Mouse (Mus musculus): Measurements from ENCODE around the gene Tubb1.

Tubb1 gene

DNA sequence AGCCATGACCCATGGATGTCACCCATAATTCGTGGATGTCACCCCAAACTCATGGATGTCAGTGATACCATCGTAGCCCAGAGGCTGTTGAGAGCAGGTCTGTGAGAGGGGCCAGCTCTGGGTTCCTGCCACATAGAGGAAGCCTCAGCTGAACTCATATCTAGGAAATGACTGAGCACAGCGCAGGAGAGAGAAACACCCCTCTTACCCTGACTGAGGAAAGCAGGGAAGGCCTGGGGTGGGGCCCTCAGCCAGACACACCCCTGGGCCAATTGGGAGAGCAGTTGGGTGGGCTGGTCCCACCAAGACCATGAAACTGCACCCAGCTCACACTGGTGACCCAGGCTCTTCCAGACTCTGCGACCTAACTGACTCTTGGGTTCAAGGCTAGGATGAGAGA lies at the start of gene Tubb1:
TSS of gene Tubb1 (plus strand) at position 343 of the 400 bp plus-strand sequence.
- in situ Hi-C loops (cut with MboI; ENCODE audit: low pct_unique_long_range_greater_than_20kb in 1 of 2, low sequenced_read_pairs in 2 of 2, unreplicated experiment in 1 of 2): no loop called here

DNA sequence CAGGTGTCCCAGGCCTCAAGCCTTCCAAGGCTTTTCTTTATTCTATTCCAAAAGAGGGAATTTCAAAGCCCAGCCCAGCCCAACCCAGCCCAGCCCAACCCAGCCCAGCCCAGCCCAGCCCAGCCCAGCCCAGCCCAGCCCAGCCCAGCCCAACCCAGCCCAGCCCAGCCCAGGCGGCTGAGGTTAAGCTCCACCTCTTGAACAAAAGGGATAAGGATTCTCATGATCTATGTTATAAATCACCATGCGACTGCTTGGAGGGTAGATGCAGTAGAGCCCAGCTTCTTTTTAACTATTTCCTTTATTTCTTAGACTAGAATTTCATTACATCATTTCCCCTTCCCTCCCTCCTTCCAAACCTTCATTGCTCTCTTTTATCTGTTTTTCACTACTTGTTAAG lies 40.3 kb upstream of the Tubb1 start:
- in situ Hi-C loops (cut with MboI; ENCODE audit: low pct_unique_long_range_greater_than_20kb in 1 of 2, low sequenced_read_pairs in 2 of 2, unreplicated experiment in 1 of 2): no loop called here

DNA sequence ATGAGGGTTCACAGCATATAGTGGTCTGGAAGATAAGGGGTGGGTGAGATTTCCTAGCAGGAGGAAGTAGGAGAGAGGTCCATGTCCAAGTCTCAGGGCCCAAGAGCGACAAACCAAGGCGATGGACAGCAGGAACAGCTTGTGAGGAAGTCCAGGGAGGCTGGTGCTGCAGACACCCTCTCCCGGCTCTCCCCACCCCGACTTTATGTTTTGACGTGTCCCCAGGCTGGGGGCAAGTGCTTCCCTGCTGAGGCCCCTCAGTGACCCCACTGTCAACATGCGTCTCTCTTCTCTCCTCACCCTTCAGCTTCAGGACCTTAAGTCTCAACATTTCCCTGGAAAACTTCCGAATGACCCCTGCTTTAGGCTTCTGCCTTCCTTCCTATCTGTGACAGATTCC lies 37.4 kb upstream of the Tubb1 start:
- in situ Hi-C loops (cut with MboI; ENCODE audit: low pct_unique_long_range_greater_than_20kb in 1 of 2, low sequenced_read_pairs in 2 of 2, unreplicated experiment in 1 of 2): no loop called here

DNA sequence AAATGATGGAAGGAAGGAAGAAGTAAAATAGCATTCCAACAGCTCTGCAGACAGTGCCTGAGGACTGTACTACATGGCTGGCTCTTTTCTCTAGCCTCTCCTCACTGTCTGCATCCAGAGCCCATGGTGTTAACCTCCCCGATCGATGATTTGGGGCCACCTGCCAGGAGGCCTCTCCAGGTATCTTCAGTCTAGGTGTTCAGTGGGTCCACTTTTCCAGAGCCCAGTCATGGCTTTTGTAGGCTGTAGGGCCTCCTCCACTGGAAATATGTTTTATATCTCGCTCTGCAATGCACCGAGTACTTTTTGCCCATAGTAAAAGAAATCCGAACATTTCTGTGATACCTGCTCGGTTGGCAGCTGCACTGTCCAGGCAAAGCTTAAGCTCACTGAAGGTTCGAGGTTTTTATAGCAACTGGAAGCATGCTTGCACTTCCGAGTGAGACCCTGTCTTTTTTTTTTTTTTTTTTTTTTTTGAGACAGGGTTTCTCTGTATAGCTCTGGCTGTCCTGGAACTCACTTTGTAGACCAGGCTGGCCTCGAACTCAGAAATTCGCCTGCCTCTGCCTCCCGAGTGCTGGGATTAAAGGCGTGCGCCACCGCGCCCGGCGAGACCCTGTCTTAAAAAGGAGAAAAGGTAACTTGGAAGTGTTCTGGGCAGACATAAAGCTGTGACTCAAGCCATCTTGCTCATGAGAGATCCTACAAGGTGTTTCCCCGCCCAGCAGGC lies 35.3 kb upstream of the Tubb1 start:
- in situ Hi-C loops (cut with MboI; ENCODE audit: low pct_unique_long_range_greater_than_20kb in 1 of 2, low sequenced_read_pairs in 2 of 2, unreplicated experiment in 1 of 2): no loop called here

DNA sequence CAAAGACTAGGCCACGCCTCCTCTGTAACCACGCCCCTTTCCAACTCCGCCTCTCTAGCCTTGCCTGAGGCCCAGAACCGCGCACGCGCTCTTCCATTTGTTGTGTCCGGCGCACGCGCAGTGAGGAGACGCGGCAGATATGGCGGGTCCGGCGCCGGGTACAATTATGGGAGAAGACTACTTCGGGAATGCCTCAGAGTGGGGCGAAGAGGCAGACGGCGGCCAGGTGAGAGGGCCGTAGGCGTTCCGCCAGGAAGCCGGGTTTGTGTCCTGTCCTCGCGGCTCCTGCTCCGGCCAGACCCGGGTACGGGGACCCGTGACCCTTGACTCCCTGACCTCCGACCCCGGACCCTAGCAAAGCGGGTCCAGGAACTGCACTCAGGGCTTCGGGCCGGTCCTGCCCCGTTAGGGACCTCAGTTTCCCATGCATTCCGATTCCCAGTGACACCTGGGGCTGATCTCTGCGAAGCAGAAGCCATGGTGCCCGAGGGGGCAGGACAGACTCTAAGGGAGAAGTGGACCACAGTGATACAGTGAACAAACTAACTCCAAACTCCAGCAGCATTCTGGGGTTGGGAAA lies 34.7 kb upstream of the Tubb1 start, which contains the start of gene Nelfcd:
TSS of gene Nelfcd (plus strand) at position 74 of the 580 bp plus-strand sequence.
- in situ Hi-C loops (cut with MboI; ENCODE audit: low pct_unique_long_range_greater_than_20kb in 1 of 2, low sequenced_read_pairs in 2 of 2, unreplicated experiment in 1 of 2): no loop called here

DNA sequence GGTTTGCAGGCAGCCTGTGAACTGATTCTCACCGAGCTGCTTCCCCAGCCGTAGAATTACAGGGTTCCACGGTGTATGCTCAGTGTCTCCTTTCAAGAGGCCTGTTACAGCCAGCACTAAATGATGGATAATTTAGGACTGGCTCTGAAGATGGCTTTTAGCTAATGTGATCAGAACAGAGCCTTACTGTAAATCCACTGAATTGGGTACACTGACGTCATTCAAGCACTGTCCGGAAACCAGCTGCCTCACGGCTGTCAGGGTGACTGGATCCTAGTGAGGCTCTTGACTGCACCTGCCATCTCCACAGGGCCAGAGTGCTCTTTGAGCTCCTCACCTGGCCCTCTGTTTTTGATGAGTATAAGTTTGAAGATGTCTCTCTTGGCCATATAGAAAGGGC lies 29.4 kb upstream of the Tubb1 start:
- in situ Hi-C loops (cut with MboI; ENCODE audit: low pct_unique_long_range_greater_than_20kb in 1 of 2, low sequenced_read_pairs in 2 of 2, unreplicated experiment in 1 of 2): no loop called here

DNA sequence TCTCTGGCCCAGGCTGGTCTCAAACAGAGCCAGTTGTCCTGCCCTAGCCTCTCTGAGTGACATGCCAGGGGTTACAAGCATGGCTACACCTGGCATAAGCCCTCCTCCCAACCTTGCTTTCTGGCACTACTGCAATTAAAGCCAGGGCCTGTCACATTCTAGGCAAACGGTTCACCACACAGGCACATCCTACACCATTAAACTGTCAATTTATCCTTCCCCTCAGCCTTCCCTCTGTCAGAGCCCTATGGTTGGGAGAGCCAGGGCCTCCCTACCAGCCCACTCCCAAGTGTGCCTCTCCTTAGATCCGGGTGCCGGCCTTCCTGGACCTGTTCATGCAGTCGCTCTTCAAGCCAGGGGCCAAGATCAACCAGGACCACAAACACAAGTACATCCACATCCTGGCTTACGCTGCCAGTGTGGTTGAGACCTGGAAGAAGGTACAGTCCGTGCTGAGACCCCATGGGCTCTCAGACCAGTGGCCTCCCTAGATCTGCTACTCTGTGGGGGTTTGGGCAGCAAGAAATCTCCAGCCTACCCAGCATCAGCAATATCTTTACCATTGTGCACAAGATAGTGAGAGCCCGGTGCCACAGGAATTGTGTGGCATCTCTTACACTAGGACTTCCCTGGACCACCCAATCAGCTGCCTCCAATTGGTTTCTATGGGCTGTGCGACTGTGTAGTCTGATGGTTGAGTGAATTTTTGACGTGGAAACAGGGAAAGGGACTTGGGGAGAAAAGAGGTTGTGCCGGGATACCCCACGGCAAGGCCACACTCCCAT lies 26.0 kb upstream of the Tubb1 start:
- in situ Hi-C loops (cut with MboI; ENCODE audit: low pct_unique_long_range_greater_than_20kb in 1 of 2, low sequenced_read_pairs in 2 of 2, unreplicated experiment in 1 of 2): no loop called here

DNA sequence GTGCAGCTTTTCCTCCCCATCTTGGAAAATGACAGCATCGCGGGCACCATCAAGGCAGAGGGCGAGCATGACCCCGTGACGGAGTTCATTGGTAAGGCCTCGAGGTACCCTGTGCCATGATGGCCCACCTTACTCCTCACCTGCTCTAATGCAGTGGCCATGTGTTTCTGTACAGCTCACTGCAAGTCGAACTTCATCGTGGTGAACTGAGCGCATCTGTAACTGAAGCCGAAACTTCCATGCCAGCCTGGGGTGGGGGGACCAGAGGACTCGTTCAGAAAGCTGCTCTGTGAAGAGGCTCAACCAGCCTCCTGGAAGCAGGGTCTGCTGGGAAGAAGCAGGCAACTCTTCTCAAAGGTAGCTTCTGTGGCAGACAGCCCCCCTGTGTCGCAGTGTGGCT lies 23.6 kb upstream of the Tubb1 start:
- in situ Hi-C loops (cut with MboI; ENCODE audit: low pct_unique_long_range_greater_than_20kb in 1 of 2, low sequenced_read_pairs in 2 of 2, unreplicated experiment in 1 of 2): no loop called here

DNA sequence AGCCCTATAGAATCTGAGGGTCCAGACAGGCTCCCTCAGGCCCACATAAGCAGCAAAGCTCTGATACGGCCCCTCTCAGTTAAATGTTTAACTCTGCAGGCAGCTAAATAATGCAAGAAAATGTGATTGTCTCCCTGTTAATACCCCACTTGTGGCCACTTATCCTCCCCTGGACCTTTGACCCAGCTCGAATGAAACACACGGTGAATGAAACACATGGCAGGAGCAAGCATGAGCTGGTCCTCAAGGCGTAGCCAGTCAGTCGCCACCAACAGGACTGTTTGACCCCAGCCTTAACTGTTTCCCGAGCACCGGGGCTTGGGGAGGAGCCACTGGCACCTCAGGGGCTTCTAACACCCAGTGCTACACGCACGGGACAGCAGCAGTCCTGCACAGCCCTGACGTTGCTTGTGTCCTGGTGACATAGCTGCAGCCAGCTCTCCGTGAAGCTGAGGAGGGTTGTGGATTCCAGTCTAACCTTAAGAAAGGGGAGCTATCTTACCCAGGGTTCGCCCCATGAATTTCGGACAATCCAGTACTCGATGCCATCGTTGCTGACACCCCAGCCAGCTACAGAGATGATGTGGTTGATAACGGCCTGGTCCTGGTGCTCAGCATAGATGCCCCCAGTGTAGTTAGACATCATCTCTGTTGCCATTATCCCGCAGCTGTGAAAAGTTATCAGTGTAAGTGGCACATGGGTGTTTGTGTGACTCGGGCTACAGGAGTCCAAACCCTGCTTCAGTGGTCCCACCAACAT lies 22.2 kb upstream of the Tubb1 start:
- in situ Hi-C loops (cut with MboI; ENCODE audit: low pct_unique_long_range_greater_than_20kb in 1 of 2, low sequenced_read_pairs in 2 of 2, unreplicated experiment in 1 of 2): no loop called here

DNA sequence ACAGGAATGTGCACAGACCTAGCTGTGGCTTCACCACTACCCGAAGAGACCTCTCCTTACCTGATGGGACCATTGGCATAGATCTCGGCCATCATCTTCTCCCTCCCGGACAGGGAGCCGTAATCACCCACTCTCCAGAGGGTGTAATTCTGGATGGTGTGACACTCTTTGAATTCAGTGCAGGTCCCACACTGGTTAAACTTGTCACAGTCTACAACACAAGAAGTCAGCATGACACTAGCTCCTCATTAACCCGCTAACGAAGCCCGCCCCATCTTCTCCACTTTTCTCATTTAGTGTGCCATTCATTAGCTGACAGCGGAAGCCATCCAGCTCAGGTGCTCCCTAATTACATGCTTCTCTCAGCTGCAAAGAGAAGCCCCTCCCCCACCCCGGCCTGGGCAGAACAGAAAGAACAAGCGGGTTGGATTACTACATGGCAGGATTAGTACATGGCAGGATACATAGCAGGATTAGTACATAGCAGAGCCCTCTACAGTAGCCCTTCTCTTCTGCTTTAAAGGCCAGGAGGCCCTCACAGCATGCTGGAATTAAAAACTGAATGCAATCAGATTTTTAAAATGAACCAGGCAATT lies 21.4 kb upstream of the Tubb1 start:
- in situ Hi-C loops (cut with MboI; ENCODE audit: low pct_unique_long_range_greater_than_20kb in 1 of 2, low sequenced_read_pairs in 2 of 2, unreplicated experiment in 1 of 2): no loop called here

DNA sequence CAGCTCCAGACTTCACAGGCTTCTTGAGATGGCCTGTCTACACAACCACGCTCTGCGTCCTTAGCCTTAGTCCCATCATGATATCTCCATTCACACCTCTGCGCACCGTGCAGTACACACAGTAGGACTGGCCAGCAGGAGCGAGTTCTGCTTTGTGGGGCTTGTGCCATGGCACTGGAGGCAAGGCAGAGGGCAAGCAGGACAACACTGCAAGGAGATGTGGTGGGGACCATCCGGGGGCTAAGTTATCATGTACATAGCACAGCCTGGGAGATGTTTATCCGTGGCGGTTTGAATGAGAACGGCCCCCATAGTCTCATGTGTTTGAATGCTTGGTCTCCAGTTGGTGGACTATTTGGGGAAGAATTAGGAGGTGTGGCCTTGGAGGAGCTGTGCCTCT lies 15.6 kb upstream of the Tubb1 start:
- in situ Hi-C loops (cut with MboI; ENCODE audit: low pct_unique_long_range_greater_than_20kb in 1 of 2, low sequenced_read_pairs in 2 of 2, unreplicated experiment in 1 of 2): no loop called here

DNA sequence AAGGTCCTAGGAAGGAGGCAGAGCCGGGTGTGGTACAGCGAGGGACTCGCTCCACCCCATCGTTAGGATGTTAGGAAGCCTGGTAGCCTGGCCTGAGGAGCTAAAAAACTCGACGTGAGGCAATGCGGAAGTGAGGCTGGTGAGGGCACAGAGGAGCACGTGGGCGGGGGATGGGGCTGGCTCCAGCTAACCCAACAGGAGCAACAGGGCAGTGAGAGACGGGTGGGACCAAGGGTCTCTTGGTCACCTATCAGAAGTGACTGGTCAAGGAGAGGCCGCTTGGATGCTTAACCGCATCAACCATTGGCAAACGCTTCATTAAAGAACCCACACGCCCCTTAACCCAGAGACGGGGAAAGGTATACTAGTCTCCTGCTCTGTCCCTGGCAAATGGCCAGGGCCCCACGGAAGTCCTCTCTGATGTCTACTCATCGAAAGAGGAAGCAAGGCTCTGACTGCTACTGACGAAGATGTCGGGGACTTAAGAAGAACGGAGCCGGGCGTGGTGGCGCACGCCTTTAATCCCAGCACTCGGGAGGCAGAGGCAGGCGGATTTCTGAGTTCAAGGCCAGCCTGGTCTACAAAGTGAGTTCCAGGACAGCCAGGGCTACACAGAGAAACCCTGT lies 14.3 kb upstream of the Tubb1 start:
- in situ Hi-C loops (cut with MboI; ENCODE audit: low pct_unique_long_range_greater_than_20kb in 1 of 2, low sequenced_read_pairs in 2 of 2, unreplicated experiment in 1 of 2): no loop called here

DNA sequence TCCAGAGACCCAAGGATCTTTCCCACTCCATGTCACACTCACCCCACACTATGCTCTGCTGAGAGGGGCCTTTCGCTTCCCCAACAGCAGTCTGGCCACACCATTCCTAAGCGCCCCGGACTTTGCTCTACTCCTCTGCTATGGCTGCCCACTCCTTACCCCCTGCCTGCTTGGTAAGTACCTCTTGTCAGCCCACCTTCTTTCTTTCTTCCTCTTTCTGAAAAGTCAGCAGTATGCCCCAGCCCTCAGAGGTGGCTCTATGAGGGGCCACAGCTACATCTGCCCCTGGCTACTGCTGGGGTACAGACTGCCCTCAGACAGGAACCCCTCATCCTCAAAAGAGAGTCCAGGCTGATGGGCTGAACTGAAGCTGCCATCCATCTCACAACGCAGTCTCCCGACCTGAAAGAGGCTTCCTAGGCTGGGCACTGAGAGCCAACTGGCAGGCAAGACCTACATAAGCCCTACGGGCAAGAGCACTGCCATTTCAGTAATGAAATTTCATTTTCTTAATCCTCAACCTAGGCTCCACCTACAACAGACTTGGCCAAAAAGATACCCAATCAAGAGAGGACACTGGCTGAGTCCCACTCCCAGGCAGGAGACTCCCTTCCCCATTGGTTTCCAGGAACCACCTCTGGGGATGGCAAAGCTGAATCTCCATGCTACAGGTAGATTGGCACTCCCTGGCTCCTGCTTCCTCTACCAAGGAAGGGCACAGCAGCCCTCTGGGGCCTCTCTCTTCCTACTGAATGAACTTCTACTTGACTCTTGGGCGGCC lies 13.4 kb upstream of the Tubb1 start:
- in situ Hi-C loops (cut with MboI; ENCODE audit: low pct_unique_long_range_greater_than_20kb in 1 of 2, low sequenced_read_pairs in 2 of 2, unreplicated experiment in 1 of 2): no loop called here

DNA sequence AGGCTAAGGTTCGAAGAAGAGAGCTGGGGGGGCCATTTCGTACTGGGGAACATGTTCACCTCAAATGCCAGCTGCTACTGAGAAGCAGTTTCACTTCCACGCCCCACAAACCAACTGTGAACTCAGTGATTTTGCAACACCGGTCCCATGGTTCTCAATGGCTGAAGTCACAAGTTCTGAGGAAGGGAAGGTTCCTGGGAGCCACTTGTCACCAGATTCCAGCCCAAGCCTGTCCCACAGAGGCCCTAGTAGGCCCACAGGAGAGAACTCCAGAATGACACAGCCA lies 12.9 kb upstream of the Tubb1 start:
- in situ Hi-C loops (cut with MboI; ENCODE audit: low pct_unique_long_range_greater_than_20kb in 1 of 2, low sequenced_read_pairs in 2 of 2, unreplicated experiment in 1 of 2): no loop called here

DNA sequence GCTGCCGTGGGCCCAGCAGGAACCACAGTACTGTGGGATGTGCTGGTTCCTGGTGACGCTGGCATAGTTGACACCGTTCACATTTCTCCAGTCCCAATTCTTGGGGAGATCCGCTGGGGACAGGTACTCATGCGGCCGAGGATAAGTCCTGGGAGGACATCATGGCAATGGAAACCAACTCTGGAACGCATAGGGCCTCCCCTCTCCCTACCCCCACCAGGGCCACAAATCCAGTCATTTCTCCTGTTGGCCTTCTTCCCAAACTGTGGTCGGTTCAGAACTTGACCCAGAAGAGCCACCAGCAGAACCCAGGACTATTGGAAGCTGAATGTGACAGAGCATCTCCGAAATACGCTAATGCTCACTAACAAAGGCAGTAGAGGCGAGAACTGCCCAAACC lies 12.3 kb upstream of the Tubb1 start:
- in situ Hi-C loops (cut with MboI; ENCODE audit: low pct_unique_long_range_greater_than_20kb in 1 of 2, low sequenced_read_pairs in 2 of 2, unreplicated experiment in 1 of 2): no loop called here

DNA sequence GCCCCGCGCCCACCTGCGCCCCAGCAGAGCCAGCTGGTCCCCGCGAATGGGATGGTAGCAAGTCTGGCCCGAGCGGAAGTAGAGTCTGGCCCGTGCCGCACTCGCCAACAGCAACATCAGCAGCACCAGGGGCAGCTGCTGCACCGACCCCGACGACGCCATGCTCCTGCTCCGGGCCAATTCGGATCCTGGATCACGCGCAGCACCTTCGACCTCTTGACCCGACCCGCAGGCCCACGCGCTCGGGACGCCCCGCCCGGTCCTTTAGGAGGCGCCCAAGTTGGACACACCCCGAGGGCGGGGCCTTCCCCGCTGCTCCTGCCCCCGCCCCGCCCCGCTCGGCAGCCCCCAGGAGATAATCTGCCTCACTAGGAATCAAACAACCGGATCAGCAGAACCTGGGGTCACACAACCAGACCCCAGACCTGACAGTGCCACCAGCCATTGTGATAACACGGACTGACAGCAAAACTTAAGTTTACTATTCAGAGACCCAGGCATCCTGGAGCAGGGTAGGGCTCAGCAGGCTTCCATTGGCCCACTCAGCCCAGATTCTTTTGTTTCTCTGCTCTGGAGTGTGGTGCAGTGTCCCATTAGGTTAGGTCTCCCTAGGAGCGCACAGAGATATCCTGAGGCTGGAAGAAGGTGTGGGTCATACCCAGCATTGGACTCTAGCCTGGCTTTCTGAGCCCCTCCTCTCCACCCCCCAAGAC lies 11.6 kb upstream of the Tubb1 start, which contains the start of gene Ctsz:
TSS of gene Ctsz (minus strand) at position 303 of the 713 bp plus-strand sequence.
- in situ Hi-C loops (cut with MboI; ENCODE audit: low pct_unique_long_range_greater_than_20kb in 1 of 2, low sequenced_read_pairs in 2 of 2, unreplicated experiment in 1 of 2): no loop called here

DNA sequence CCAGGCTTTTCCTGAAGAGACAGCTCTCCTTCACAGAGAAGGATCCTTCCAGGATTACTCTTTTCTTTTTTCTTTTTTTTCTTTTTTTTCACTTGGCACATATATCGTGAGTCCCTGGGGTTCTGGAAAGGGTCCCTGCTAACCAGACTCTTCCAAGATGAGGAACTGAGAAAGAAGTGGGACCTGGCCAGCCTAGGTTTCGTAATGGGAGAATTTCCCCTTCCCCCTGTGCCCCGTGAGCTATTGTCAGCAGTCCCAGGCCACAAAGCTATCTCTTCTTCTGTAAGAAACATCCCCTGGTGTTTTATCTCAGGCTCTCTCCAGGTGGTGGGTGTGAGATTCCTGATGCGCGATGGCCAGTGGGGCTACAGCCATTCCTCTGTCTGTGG lies 11.1 kb upstream of the Tubb1 start:
- in situ Hi-C loops (cut with MboI; ENCODE audit: low pct_unique_long_range_greater_than_20kb in 1 of 2, low sequenced_read_pairs in 2 of 2, unreplicated experiment in 1 of 2): no loop called here
